Mouse (Mus musculus) embryonic facial prominence, embryonic 10.5 days (tissue): ENCODE results near the gene Gm10135. TPM values are rescaled to one million over a fixed set of nuclear protein-coding genes. Genes with fewer than 3 reads are reported as not detected.
"Not testable (repeated sequence)": the region's sequence is repeated elsewhere in the genome, so short reads cannot be mapped to it uniquely, and the experiment has no call there.

Experiments
- DNase-seq: peaks from one replicate; pipeline ENCODE4 v3.0.0-alpha.2; 2017; ENCODE audit warnings: low spot score
- H3K27ac ChIP-seq: fragments of 300-500 bp; sonication (generic); replicated peaks from 2 replicates; pipeline ENCODE4 v1.5.1; 2016; ENCODE audit warnings: mild to moderate bottlenecking
- H3K27me3 ChIP-seq: fragments of 300-500 bp; sonication (generic); replicated peaks from 2 replicates; pipeline ENCODE4 v1.6.1; 2016; ENCODE audit warnings: low read depth, mild to moderate bottlenecking; ENCODE audit not compliant: poor library complexity, severe bottlenecking
- H3K36me3 ChIP-seq: fragments of 300-500 bp; sonication (generic); replicated peaks from 2 replicates; pipeline ENCODE4 v1.6.1; 2016; ENCODE audit warnings: mild to moderate bottlenecking, moderate library complexity
- H3K4me1 ChIP-seq: fragments of 300-500 bp; sonication (generic); 2 replicates; pipeline ENCODE4 v1.6.1; 2016
- H3K4me3 ChIP-seq: fragments of 300-500 bp; sonication (generic); 2 replicates; pipeline ENCODE4 v1.5.1; 2016; ENCODE audit warnings: mild to moderate bottlenecking, moderate library complexity
- H3K9me3 ChIP-seq: fragments of 300-500 bp; sonication (generic); 2 replicates; pipeline ENCODE4 v1.6.1; 2016; ENCODE audit warnings: mild to moderate bottlenecking
- WGBS: fragments of 180-500 bp; shearing (Covaris S2); methylation state at CpG from one replicate; pipeline ENCODE4 v1.1.7; 2016; 5-methylcytosine and 5-hydroxymethylcytosine counted together
- polyA plus RNA-seq: library from polyadenylated mRNA; unstranded; fragments of >200 nt; fragmentation: Nextera tagmentation; extraction: Ambion mirVana; gene quantifications from 2 replicates; pipeline ENCODE4 v1.2.1, GENCODE M21; 2016

Gene Gm10135
- polyA plus RNA-seq, 1 experiment from 2014 or later, result not detected

DNA sequence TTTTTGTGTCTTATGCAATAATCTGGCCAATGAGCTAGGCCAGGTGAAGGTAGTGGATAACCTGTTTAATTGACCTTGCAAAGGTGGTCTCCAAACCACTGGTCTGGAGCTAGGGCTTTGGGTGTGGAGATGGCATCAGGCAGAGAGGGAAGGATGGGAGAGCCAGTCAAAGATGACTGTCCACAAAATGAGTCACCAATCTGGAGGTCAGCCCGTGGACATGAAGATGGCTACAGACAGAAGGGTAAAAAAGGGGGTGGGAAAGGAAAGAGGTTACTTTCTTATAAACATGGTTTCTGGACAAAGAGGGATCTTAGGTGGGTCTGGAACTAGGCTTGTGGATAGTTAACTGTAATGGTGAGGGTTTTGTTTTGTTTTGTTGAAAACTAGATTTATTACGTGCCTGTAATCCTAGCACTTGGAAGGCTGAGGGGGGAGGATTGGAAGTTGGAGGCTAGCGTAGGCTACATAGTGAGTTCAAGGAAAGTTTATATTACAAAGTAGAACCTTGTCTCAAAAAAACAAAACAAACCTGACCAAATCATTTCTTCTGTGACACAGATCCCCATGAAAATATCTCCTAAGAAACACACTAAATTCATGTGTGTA lies 20.4 kb downstream of the Gm10135 start:
- H3K27ac ChIP-seq, result no peak overlapping the region

DNA sequence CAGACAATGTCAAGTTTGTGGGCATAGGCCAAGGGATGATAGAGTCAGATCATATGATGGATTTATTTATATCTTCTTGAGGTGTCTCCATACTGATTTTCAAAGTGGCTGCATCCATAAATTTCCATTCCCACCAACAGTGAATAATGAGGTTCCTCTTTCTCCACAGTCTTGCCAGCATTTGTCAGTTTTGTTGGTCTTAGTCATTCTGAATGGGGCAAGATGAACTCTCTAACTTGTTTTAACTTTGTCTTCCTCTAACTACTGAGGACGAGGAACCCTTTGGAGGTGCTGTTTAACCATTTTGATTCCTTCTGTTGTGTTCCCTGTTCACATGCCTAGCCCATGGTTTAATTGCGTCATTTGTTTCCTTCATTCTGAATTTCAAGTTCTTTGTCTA lies 24.2 kb downstream of the Gm10135 start:
- H3K4me3 ChIP-seq, result no peak overlapping the region
- H3K4me1 ChIP-seq, result no peaks in the 10 kb centered on the region
- H3K27me3 ChIP-seq, result no peaks in the 10 kb centered on the region
- no peak for DNase-seq
- 89% methylated on average over 2 of the region's 2 CpGs for WGBS
- H3K27ac ChIP-seq, result no peak overlapping the region
- peaks cover 29% of the 10 kb centered on the region for H3K36me3 ChIP-seq
- H3K9me3 ChIP-seq, result no peaks in the 10 kb centered on the region

More for the DNA sequence above, 20.4 kb downstream of the Gm10135 start:
- no peaks in the 10 kb centered on the region for H3K4me1 ChIP-seq
- WGBS, result 83% methylated on average over 3 of the region's 3 CpGs
- no peaks in the 10 kb centered on the region for H3K9me3 ChIP-seq
- no peak overlapping the region for H3K4me3 ChIP-seq
- H3K36me3 ChIP-seq, result peaks cover 30% of the 10 kb centered on the region
- no peak for DNase-seq
- H3K27me3 ChIP-seq, result no peaks in the 10 kb centered on the region

DNA sequence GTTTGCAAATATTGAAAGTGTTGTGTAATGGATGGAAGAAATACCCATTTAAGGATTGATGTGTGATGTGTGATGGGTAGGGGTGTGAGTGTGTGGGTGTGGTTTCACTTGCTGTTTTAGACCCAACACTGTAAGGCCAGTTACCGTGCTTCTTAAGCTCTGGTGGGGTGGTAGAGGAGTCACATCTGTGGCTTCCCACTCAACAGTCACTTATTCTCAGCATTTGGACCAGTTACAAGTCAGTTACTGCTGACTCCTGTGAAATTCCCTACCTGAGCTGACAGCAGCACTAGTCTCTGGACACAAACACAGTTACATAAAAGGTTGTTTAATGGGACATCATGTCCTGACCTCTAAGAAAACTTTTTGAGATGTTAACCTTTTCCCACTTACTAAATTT lies 26.4 kb downstream of the Gm10135 start:
- Histone ChIP-seq H3K4me3 (no peak overlapping the region), H3K4me1 (no peaks in the 10 kb centered on the region), H3K36me3 (peaks cover 41% of the 10 kb centered on the region), H3K9me3 (no peaks in the 10 kb centered on the region), H3K27ac (no peak overlapping the region), H3K27me3 (no peaks in the 10 kb centered on the region)
- WGBS, result 85% methylated on average over 1 of the region's 1 CpGs
- no peak for DNase-seq

DNA sequence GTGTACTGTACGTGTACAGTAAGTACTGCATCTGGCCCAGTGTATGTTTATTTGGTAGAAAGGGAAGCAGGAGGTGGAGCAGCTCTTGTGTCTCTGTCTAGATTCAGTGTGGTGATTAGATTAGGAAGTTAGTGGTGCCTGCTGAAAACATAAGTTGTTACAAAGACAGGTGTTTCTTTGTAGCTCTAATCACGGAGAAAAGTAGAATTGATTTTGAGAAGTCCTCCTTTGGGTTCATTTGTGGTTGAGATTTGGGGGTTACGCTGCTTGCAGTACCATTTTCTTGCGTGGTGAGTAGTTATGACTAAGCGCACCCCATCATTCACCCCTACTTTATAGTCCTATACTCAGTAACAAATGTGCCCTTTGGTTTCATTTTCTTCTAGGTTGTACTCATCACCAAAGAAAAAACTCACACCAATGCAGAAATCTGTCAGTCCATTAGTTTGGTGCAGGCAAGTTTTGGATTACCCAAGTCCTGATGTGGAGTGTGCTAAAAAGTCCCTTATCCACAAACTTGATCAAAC lies 33.5 kb downstream of the Gm10135 start:
- no peaks in the 10 kb centered on the region for H3K9me3 ChIP-seq
- peaks cover 35% of the 10 kb centered on the region for H3K36me3 ChIP-seq
- no peak for DNase-seq
- H3K27ac ChIP-seq, result no peak overlapping the region
- no peak overlapping the region for H3K4me3 ChIP-seq
- H3K27me3 ChIP-seq, result no peaks in the 10 kb centered on the region
- 91% methylated on average over 5 of the region's 5 CpGs for WGBS
- H3K4me1 ChIP-seq, result no peaks in the 10 kb centered on the region

DNA sequence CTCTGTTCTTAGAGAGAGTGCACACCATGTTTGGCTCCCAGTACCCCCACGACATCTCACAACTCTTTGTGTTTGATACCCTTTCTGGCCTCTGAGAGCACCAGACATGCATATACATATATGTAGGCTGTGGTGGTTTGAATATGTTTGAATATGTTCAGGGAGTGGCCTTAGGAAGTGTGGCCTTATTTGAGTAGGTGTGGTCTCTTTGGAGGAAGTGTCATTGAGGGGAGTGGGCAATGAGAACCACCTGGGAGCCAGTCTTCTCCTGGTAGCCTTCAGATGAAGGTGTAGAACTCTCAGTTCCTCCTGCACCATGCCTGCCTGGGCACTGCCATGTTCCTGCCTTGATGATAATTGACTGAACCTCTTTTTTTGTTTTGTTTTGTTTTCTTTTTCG lies 35.2 kb downstream of the Gm10135 start:
- H3K27ac ChIP-seq, result no peak overlapping the region
- H3K4me3 ChIP-seq, result no peak overlapping the region
- H3K27me3 ChIP-seq, result no peaks in the 10 kb centered on the region
- peaks cover 31% of the 10 kb centered on the region for H3K36me3 ChIP-seq
- DNase-seq, result no peak
- 92% methylated on average over 2 of the region's 2 CpGs for WGBS
- no peaks in the 10 kb centered on the region for H3K4me1 ChIP-seq
- no peaks in the 10 kb centered on the region for H3K9me3 ChIP-seq

- not testable (repeated sequence) for DNase-seq, H3K27ac ChIP-seq, H3K9me3 ChIP-seq, H3K4me1 ChIP-seq, H3K4me3 ChIP-seq, H3K27me3 ChIP-seq
- H3K36me3 ChIP-seq, result peaks cover 30% of the 10 kb centered on the region
- 93% methylated on average over 3 of the region's 3 CpGs for WGBS
Observed at GRCm38 (mm10) chr5:72938421-72938820, 36.1 kb downstream of the Gm10135 start.

GRCm38 (mm10) chr5:72933026-72933675 lies 41.4 kb downstream of the Gm10135 start:
- WGBS, result 95% methylated on average over 17 of the region's 17 CpGs
- no peaks in the 10 kb centered on the region for H3K4me1 ChIP-seq
- H3K9me3 ChIP-seq, result peaks cover 3% of the 10 kb centered on the region; the same call in 1 of the 2 replicates
- H3K27me3 ChIP-seq, result no peaks in the 10 kb centered on the region
- no peak overlapping the region for H3K27ac ChIP-seq
- H3K36me3 ChIP-seq, result peaks cover 16% of the 10 kb centered on the region
- no peak for DNase-seq
- no peak overlapping the region for H3K4me3 ChIP-seq

DNA sequence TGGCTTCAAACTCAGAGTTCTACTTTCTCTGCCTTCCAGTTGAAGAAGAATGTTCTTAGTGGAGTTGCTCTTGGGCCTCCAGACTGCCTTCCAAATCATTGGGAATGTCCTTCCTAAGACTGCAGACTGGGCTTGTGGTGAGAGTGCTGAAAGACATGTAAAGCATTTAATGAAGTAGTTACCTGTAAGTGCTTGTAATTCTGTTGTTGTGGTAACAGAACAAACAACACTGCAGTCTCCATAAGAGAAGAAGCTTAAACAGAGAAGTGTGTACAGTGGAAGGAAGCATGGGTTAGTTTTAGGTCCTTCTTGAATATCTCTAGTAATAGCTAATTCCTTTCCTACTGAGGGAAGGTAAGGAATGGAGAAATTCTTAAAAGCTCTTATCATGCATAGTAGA lies 47.4 kb downstream of the Gm10135 start:
- no peak for DNase-seq
- no peaks in the 10 kb centered on the region for H3K27me3 ChIP-seq
- no peaks in the 10 kb centered on the region for H3K4me1 ChIP-seq
- H3K36me3 ChIP-seq, result peaks cover 2% of the 10 kb centered on the region; the same call in 1 of the 2 replicates
- H3K9me3 ChIP-seq, result no peaks in the 10 kb centered on the region
- no peak overlapping the region for H3K27ac ChIP-seq
- H3K4me3 ChIP-seq, result no peak overlapping the region

DNA sequence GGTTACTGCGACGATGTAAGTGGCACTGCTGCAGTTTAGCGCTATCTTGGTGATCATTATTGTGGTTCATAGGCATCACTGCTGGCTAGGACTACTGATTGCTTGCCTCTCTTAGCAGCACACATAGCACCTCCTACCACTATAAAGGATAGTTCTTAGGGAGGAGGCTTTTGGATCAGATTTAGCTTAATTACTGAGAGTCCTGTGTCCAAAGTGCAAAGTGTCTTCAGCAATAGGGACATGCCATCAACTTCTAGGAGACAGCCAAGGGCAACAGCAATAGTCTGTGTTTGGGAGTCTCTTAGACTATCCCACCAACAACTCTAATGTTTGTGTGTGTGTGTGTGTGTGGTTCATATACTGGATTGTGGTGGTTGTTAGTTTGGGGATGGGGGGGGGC lies 51.7 kb downstream of the Gm10135 start:
- no peak for DNase-seq
- Histone ChIP-seq H3K4me3 (no peak overlapping the region), H3K27ac (no peak overlapping the region), H3K36me3 (peaks cover 11% of the 10 kb centered on the region), H3K27me3 (no peaks in the 10 kb centered on the region), H3K9me3 (no peaks in the 10 kb centered on the region), H3K4me1 (no peaks in the 10 kb centered on the region)
- WGBS, result 98% methylated on average over 3 of the region's 3 CpGs

GRCm38 (mm10) chr5:72921171-72921570 lies 53.3 kb downstream of the Gm10135 start:
- Histone ChIP-seq H3K4me1 (peaks cover 13% of the 10 kb centered on the region), H3K27ac (no peak overlapping the region), H3K9me3 (no peaks in the 10 kb centered on the region), H3K27me3 (no peaks in the 10 kb centered on the region), H3K4me3 (no peak overlapping the region), H3K36me3 (peaks cover 11% of the 10 kb centered on the region)
- 94% methylated on average over 8 of the region's 8 CpGs for WGBS
- DNase-seq, result no peak

DNA sequence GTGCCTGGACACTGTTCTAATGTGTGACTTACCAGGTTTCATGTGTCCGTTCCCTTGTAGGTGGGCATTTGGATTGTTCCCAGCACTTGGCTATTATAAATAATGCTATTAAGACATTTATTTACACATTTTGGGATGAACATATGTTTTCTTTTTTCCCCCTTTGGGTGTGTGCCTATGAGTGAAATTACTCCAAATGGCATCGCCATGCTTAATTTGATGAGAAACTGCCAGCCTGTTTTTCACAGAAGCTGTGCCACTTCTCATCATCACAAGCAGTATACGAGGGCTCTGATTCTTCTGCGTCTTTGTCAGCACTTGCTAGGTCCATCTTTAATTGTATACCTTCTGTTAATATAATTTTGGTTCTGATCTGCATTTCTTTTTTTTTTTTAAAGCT lies 54.1 kb downstream of the Gm10135 start:
- H3K4me3 ChIP-seq, result no peak overlapping the region
- H3K36me3 ChIP-seq, result peaks cover 11% of the 10 kb centered on the region
- H3K27me3 ChIP-seq, result no peaks in the 10 kb centered on the region
- no peaks in the 10 kb centered on the region for H3K9me3 ChIP-seq
- WGBS, result 94% methylated on average over 4 of the region's 4 CpGs
- peaks cover 20% of the 10 kb centered on the region for H3K4me1 ChIP-seq
- no peak for DNase-seq
- no peak overlapping the region for H3K27ac ChIP-seq

- H3K4me1 ChIP-seq, result peaks cover 28% of the 10 kb centered on the region
- peaks cover 11% of the 10 kb centered on the region for H3K36me3 ChIP-seq
- WGBS, result 62% methylated on average over 1 of the region's 1 CpGs
- no peaks in the 10 kb centered on the region for H3K9me3 ChIP-seq
- peaks cover 6% of the 10 kb centered on the region; the same call in 1 of the 2 replicates for H3K27me3 ChIP-seq
- H3K27ac ChIP-seq, result no peak overlapping the region
- no peak for DNase-seq
- H3K4me3 ChIP-seq, result peak overlapping the region; percentile 99; the same call in 1 of the 2 replicates
Observed at GRCm38 (mm10) chr5:72916851-72917250, 57.7 kb downstream of the Gm10135 start.

DNA sequence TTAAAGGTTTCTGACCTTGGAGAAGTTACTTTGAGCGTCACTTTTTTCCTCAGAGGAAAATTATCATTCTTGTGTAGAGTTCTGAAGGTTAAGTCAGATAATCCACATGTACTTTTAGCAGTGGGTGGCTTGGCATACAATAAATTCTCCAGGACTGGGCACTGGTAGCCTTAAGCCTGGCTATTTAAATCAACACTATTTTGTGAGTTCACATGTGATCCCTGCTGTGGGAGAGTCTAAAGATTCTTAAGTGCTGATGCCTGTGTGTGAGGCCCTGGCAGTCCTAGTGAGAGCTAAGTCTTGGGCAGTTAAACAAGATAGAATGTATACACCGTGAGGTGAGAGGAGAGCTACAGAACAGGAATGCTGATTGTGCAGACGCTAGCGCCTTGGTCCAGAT lies 58.5 kb downstream of the Gm10135 start:
- DNase-seq, result no peak
- WGBS, result 48% methylated on average over 4 of the region's 4 CpGs

More for the DNA sequence above, 58.5 kb downstream of the Gm10135 start:
- Histone ChIP-seq H3K36me3 (peaks cover 3% of the 10 kb centered on the region), H3K4me3 (peak overlapping the region; percentile 99), H3K27ac (peak overlapping the region; percentile 99), H3K27me3 (peaks cover 6% of the 10 kb centered on the region; the same call in 1 of the 2 replicates), H3K4me1 (peaks cover 28% of the 10 kb centered on the region), H3K9me3 (no peaks in the 10 kb centered on the region)
